Mouse (Mus musculus): ENCODE measurements around the gene Tmem135.

Tmem135 gene

GRCm38 (mm10) chr7:89404081-89404733 is at the start of gene Tmem135, which contains the start of gene Fzd4:
Gene Tmem135, minus strand, starts transcription at chr7:89404222.
Gene Fzd4, plus strand, starts transcription at chr7:89404355.
- DNase-seq (ENCODE audit: low read depth, low spot score) = peak; percentile 86
- no peaks in the 10 kb centered on the region for H3K27me3 ChIP-seq (ENCODE audit: control insufficient read depth, insufficient read depth, low read length, poor library complexity, severe bottlenecking)

GRCm38 (mm10) chr7:89450312-89450711 is 46.3 kb upstream of the Tmem135 start:
- Histone ChIP-seq H3K27me3 (ENCODE audit: control insufficient read depth, insufficient read depth, low read length, poor library complexity, severe bottlenecking) (no peaks in the 10 kb centered on the region), H3K36me3 (ENCODE audit: control insufficient read depth, insufficient read depth, low read length, poor library complexity, severe bottlenecking) (no peaks in the 10 kb centered on the region)
- no peak for DNase-seq (ENCODE audit: low read depth, low spot score)

More at GRCm38 (mm10) chr7:89404081-89404733, at the start of gene Tmem135, which contains the start of gene Fzd4:
- no peaks in the 10 kb centered on the region for H3K36me3 ChIP-seq (ENCODE audit: control insufficient read depth, insufficient read depth, low read length, poor library complexity, severe bottlenecking)

GRCm38 (mm10) chr7:89445137-89445536 is 41.1 kb upstream of the Tmem135 start:
- DNase-seq (ENCODE audit: low read depth, low spot score) = no peak

GRCm38 (mm10) chr7:89442242-89442641 is 38.2 kb upstream of the Tmem135 start:
- DNase-seq (ENCODE audit: low read depth, low spot score) = no peak

More at GRCm38 (mm10) chr7:89445137-89445536, 41.1 kb upstream of the Tmem135 start:
- H3K27me3 ChIP-seq (ENCODE audit: control insufficient read depth, insufficient read depth, low read length, poor library complexity, severe bottlenecking) = no peaks in the 10 kb centered on the region
- no peaks in the 10 kb centered on the region for H3K36me3 ChIP-seq (ENCODE audit: control insufficient read depth, insufficient read depth, low read length, poor library complexity, severe bottlenecking)

GRCm38 (mm10) chr7:89441291-89441690 is 37.3 kb upstream of the Tmem135 start:
- no peak for DNase-seq (ENCODE audit: low read depth, low spot score)
- Histone ChIP-seq H3K27me3 (ENCODE audit: control insufficient read depth, insufficient read depth, low read length, poor library complexity, severe bottlenecking) (no peaks in the 10 kb centered on the region), H3K36me3 (ENCODE audit: control insufficient read depth, insufficient read depth, low read length, poor library complexity, severe bottlenecking) (no peaks in the 10 kb centered on the region)

More at GRCm38 (mm10) chr7:89442242-89442641, 38.2 kb upstream of the Tmem135 start:
- no peaks in the 10 kb centered on the region for H3K27me3 ChIP-seq (ENCODE audit: control insufficient read depth, insufficient read depth, low read length, poor library complexity, severe bottlenecking)
- H3K36me3 ChIP-seq (ENCODE audit: control insufficient read depth, insufficient read depth, low read length, poor library complexity, severe bottlenecking) = no peaks in the 10 kb centered on the region

GRCm38 (mm10) chr7:89437589-89437988 is 33.6 kb upstream of the Tmem135 start:
- Histone ChIP-seq H3K27me3 (ENCODE audit: control insufficient read depth, insufficient read depth, low read length, poor library complexity, severe bottlenecking) (no peaks in the 10 kb centered on the region), H3K36me3 (ENCODE audit: control insufficient read depth, insufficient read depth, low read length, poor library complexity, severe bottlenecking) (no peaks in the 10 kb centered on the region)
- DNase-seq (ENCODE audit: low read depth, low spot score) = peak; percentile 42

- DNase-seq (ENCODE audit: low read depth, low spot score) = no peak
- H3K36me3 ChIP-seq (ENCODE audit: control insufficient read depth, insufficient read depth, low read length, poor library complexity, severe bottlenecking) = no peaks in the 10 kb centered on the region
- H3K27me3 ChIP-seq (ENCODE audit: control insufficient read depth, insufficient read depth, low read length, poor library complexity, severe bottlenecking) = no peaks in the 10 kb centered on the region
These were observed 32.4 kb upstream of the Tmem135 start for GRCm38 (mm10) chr7:89436404-89436803.

- no peak for DNase-seq (ENCODE audit: low read depth, low spot score)
- H3K27me3 ChIP-seq (ENCODE audit: control insufficient read depth, insufficient read depth, low read length, poor library complexity, severe bottlenecking) = no peaks in the 10 kb centered on the region
- no peaks in the 10 kb centered on the region for H3K36me3 ChIP-seq (ENCODE audit: control insufficient read depth, insufficient read depth, low read length, poor library complexity, severe bottlenecking)
These were observed 30.0 kb upstream of the Tmem135 start for GRCm38 (mm10) chr7:89433893-89434616.

- Histone ChIP-seq H3K36me3 (ENCODE audit: control insufficient read depth, insufficient read depth, low read length, poor library complexity, severe bottlenecking) (no peaks in the 10 kb centered on the region), H3K27me3 (ENCODE audit: control insufficient read depth, insufficient read depth, low read length, poor library complexity, severe bottlenecking) (no peaks in the 10 kb centered on the region)
- no peak for DNase-seq (ENCODE audit: low read depth, low spot score)
These were observed 29.3 kb upstream of the Tmem135 start for GRCm38 (mm10) chr7:89433193-89433892.

GRCm38 (mm10) chr7:89431185-89431584 is 27.2 kb upstream of the Tmem135 start:
- H3K36me3 ChIP-seq (ENCODE audit: control insufficient read depth, insufficient read depth, low read length, poor library complexity, severe bottlenecking) = no peaks in the 10 kb centered on the region
- no peak for DNase-seq (ENCODE audit: low read depth, low spot score)
- H3K27me3 ChIP-seq (ENCODE audit: control insufficient read depth, insufficient read depth, low read length, poor library complexity, severe bottlenecking) = no peaks in the 10 kb centered on the region

- DNase-seq (ENCODE audit: low read depth, low spot score) = no peak
- Histone ChIP-seq H3K36me3 (ENCODE audit: control insufficient read depth, insufficient read depth, low read length, poor library complexity, severe bottlenecking) (no peaks in the 10 kb centered on the region), H3K27me3 (ENCODE audit: control insufficient read depth, insufficient read depth, low read length, poor library complexity, severe bottlenecking) (no peaks in the 10 kb centered on the region)
These were observed 25.3 kb upstream of the Tmem135 start for GRCm38 (mm10) chr7:89429326-89429725.

GRCm38 (mm10) chr7:89428804-89429203 is 24.8 kb upstream of the Tmem135 start:
- Histone ChIP-seq H3K27me3 (ENCODE audit: control insufficient read depth, insufficient read depth, low read length, poor library complexity, severe bottlenecking) (no peaks in the 10 kb centered on the region), H3K36me3 (ENCODE audit: control insufficient read depth, insufficient read depth, low read length, poor library complexity, severe bottlenecking) (no peaks in the 10 kb centered on the region)
- no peak for DNase-seq (ENCODE audit: low read depth, low spot score)

GRCm38 (mm10) chr7:89427101-89427500 is 23.1 kb upstream of the Tmem135 start:
- no peaks in the 10 kb centered on the region for H3K27me3 ChIP-seq (ENCODE audit: control insufficient read depth, insufficient read depth, low read length, poor library complexity, severe bottlenecking)
- no peak for DNase-seq (ENCODE audit: low read depth, low spot score)
- no peaks in the 10 kb centered on the region for H3K36me3 ChIP-seq (ENCODE audit: control insufficient read depth, insufficient read depth, low read length, poor library complexity, severe bottlenecking)

GRCm38 (mm10) chr7:89425803-89426725 is 22.0 kb upstream of the Tmem135 start:
- Histone ChIP-seq H3K27me3 (ENCODE audit: control insufficient read depth, insufficient read depth, low read length, poor library complexity, severe bottlenecking) (no peaks in the 10 kb centered on the region), H3K36me3 (ENCODE audit: control insufficient read depth, insufficient read depth, low read length, poor library complexity, severe bottlenecking) (no peaks in the 10 kb centered on the region)
- no peak for DNase-seq (ENCODE audit: low read depth, low spot score)
